Mouse (Mus musculus) embryonic facial prominence, embryonic 14.5 days (tissue): ENCODE results near the gene Mbd3l1. TPM values are rescaled to one million over a fixed set of nuclear protein-coding genes. Genes with fewer than 3 reads are reported as not detected.

Experiments
- microRNA-seq: library from miRNA; unstranded; fragments of <30 nt; microRNA quantifications from one replicate; pipeline ENCODE4, GENCODE M21; 2016; ENCODE audit warnings: borderline number of aligned reads
- polyA plus RNA-seq: library from polyadenylated mRNA; unstranded; fragments of >200 nt; fragmentation: Nextera tagmentation; extraction: Ambion mirVana; gene quantifications from 2 replicates; pipeline ENCODE4 v1.2.1, GENCODE M21; 2014

Mbd3l1 gene
- polyA plus RNA-seq, 1 experiment from 2014 or later, result not detected

Small RNAs within 50 kb of the gene (microRNA-seq; reads per million reads assigned to microRNA genes)
- not detected for gene Gm22854

Other genes with a start within 250 kb of the Mbd3l1 start
- 84.7 and 92.9 TPM in 2 replicates for gene Chordc1, start 186.2 kb upstream of the Mbd3l1 start, polyA plus RNA-seq
- gene Naalad2, start 75.4 kb upstream of the Mbd3l1 start, polyA plus RNA-seq, result 7.4 and 7.7 TPM in 2 replicates
- not detected in 2 replicates for gene Ubtfl1, start 73.9 kb upstream of the Mbd3l1 start, polyA plus RNA-seq
- gene Mbd3l2, start 47.7 kb upstream of the Mbd3l1 start, polyA plus RNA-seq, result not detected in 2 replicates
- 4.4 and 5.2 TPM in 2 replicates for gene Zfp558, start 91 bp upstream of the Mbd3l1 start, polyA plus RNA-seq
- gene Muc16, start 196.2 kb downstream of the Mbd3l1 start, polyA plus RNA-seq, result 0.63 and 0.79 TPM in 2 replicates